9 mouse cellular contexts compared by ENCODE assay signal in the genomic region with DNA sequence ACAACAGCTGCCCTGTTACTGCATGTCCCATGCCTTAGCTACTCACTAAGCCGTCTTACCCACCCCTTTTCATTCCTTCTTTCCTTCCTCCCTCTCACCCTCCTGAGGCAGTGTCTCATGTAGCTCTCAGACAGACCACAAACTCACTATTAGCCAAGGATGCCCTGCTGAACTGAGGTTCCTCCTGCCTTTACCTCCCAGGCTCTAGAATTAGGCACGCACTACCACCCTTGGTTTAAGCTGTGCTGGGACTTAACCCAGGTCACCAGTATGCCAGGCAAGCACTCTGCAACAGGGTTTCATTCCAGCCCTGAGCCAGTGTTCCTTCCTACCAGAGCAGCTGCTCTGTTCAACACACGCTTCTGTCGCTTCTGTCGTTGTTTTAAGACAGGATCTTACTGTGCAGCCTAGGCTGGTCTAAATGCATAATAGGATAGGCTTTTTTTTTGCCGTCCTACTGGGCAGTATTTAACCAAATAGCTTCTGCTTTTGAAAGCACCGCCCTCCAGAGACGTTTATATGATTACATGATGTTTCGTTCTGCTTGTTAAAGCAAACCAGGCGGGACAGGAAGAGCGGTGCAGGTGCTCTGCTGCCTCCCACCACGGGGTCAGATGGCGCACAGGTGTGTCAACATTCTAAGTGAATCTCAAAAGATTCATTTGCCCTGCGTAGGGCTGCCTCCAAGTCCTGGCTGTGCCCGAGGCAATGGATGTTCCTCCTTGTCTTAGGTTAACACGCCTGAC. TPM values are rescaled to one million over a fixed set of nuclear protein-coding genes. Genes with fewer than 3 reads are reported as not detected.
DNase-seq lines count a peak whose midpoint lies in the region; ATAC-seq and TF ChIP-seq lines count a peak whose summit lies in the region.
"Had no signal": no experiment of that assay in that cellular context is flagged by ENCODE, and none has a peak within 500 bp of the region (broad histone marks: within the 10 kb centered on the region; RNA-seq: fewer than 3 reads in every experiment).

No protein-coding gene starts in this region.

- H3K27me3 ChIP-seq in heart, embryonic 15.5 days: no peaks in the 10 kb centered on the region
- H3K27me3 ChIP-seq in heart, embryonic 11.5 days (ENCODE audit: control insufficient read depth, insufficient read depth, low read length): no peaks in the 10 kb centered on the region
- no peaks in the 10 kb centered on the region for H3K27me3 ChIP-seq in limb, embryonic 14.5 days (ENCODE audit: control insufficient read depth, insufficient read depth, low read length)

- peak overlapping the region; percentile 0; the same call in 1 of the 2 replicates for H3K4me2 ChIP-seq in heart, embryonic 15.5 days
- no peak overlapping the region for H3K4me2 ChIP-seq in heart, embryonic 11.5 days
- no peak overlapping the region for H3K4me2 ChIP-seq in limb, embryonic 14.5 days (replicated peaks; ENCODE audit: low read depth, low read length, severe bottlenecking)

- no peak overlapping the region for H3K9ac ChIP-seq in heart, embryonic 15.5 days
- no peak overlapping the region for H3K9ac ChIP-seq in heart, embryonic 11.5 days (ENCODE audit: low read depth, low read length)
- no peak overlapping the region for H3K9ac ChIP-seq in limb, embryonic 14.5 days (ENCODE audit: low read depth, low read length, severe bottlenecking)

- ATAC-seq in heart, embryonic 15.5 days (replicated peaks; ENCODE audit: insufficient number of reproducible peaks, insufficient read depth, low FRiP score, low read depth): no peak
- ATAC-seq in heart, embryonic 11.5 days (replicated peaks; ENCODE audit: insufficient number of reproducible peaks, low FRiP score, low TSS enrichment): no peak; the same call in 1 of the 2 replicates
- ATAC-seq in limb, embryonic 14.5 days (ENCODE audit: low FRiP score, low read depth): no peak

- TF ChIP-seq POLR2A in limb, embryonic 14.5 days (IDR thresholded peaks at IDR 0.05; ENCODE audit: borderline replicate concordance, extremely low read depth, insufficient read depth, insufficient read length): no peak

- H3K4me1 ChIP-seq in heart, embryonic 15.5 days (replicated peaks): peaks cover 17% of the 10 kb centered on the region
- H3K4me1 ChIP-seq in heart, embryonic 11.5 days (ENCODE audit: control insufficient read depth, insufficient read depth, low read length): 0 out of 2 replicates have a peak, but pooled peaks cover 6% of the 10 kb centered on the region
- H3K4me1 ChIP-seq in limb, embryonic 14.5 days (ENCODE audit: control insufficient read depth, insufficient read depth, low read length): peaks cover 5% of the 10 kb centered on the region

- no peak overlapping the region for H3K4me3 ChIP-seq in heart, embryonic 15.5 days
- no peak overlapping the region for H3K4me3 ChIP-seq in heart, embryonic 11.5 days (ENCODE audit: low read depth, low read length)
- H3K4me3 ChIP-seq in limb, embryonic 14.5 days (replicated peaks; ENCODE audit: low read length): no peak overlapping the region
- H3K4me3 ChIP-seq: myocyte had no signal

- peak; percentile 26 for DNase-seq in retina, postnatal 1 day
- DNase-seq in retina, embryonic 14.5 days (ENCODE audit: low spot score): no peak
- DNase-seq in limb, embryonic 14.5 days (ENCODE audit: low spot score): peak; percentile 8
- peak; percentile 60 for DNase-seq in thymus, postnatal 4 days
- DNase-seq in right cerebral cortex, postnatal 25 days: no peak
- DNase-seq in frontal cortex, postnatal 10 days (ENCODE audit: low spot score in 2 of 2): no peak

- no peaks in the 10 kb centered on the region for H3K36me3 ChIP-seq in heart, embryonic 15.5 days
- no peaks in the 10 kb centered on the region for H3K36me3 ChIP-seq in heart, embryonic 11.5 days (ENCODE audit: control insufficient read depth, insufficient read depth, low read length)
- no peaks in the 10 kb centered on the region for H3K36me3 ChIP-seq in limb, embryonic 14.5 days (ENCODE audit: control insufficient read depth, insufficient read depth, low read length)

- peak overlapping the region; percentile 50 for H3K27ac ChIP-seq in heart, embryonic 15.5 days
- no peak overlapping the region for H3K27ac ChIP-seq in heart, embryonic 11.5 days (ENCODE audit: low read depth, low read length)
- H3K27ac ChIP-seq in limb, embryonic 14.5 days (replicated peaks; ENCODE audit: low read depth, low read length): no peak overlapping the region

- no peaks in the 10 kb centered on the region for H3K9me3 ChIP-seq in heart, embryonic 15.5 days (replicated peaks)
- H3K9me3 ChIP-seq in heart, embryonic 11.5 days (replicated peaks; ENCODE audit: control insufficient read depth, low read length): no peaks in the 10 kb centered on the region
- H3K9me3 ChIP-seq in limb, embryonic 14.5 days (ENCODE audit: control insufficient read depth, low read length): no peaks in the 10 kb centered on the region

- WGBS in heart, embryonic 15.5 days: 41% methylated on average over 16 of the region's 16 CpGs
- WGBS in heart, embryonic 11.5 days (ENCODE audit: insufficient replicate concordance): 48% methylated on average over 16 of the region's 16 CpGs
- WGBS in limb, embryonic 14.5 days: 24% methylated on average over 16 of the region's 16 CpGs

RNA-seq across cellular contexts. Expression of a gene that starts 29.6 kb away (rescaled TPM):
- 27.3 and 35.2 TPM in 2 replicates for polyA plus RNA-seq in heart, embryonic 15.5 days (2015; fragmentation: Nextera tagmentation; extraction: Ambion mirVana)
- polyA plus RNA-seq in heart, embryonic 11.5 days (2014; fragmentation: Nextera tagmentation; extraction: Ambion mirVana): 31.1 and 32.1 TPM in 2 replicates
- polyA plus RNA-seq in limb, embryonic 14.5 days (2012; rRNA removed): 13.8 and 18.1 TPM in 2 replicates
- 27.3 and 27.8 TPM in 2 replicates for polyA plus RNA-seq in limb, embryonic 14.5 days (2014; fragmentation: Nextera tagmentation; extraction: Ambion mirVana)

Comparison
In these comparisons a context has a peak if more than half of its experiments do, and no peak if none do; other contexts are left out.
1. DNase-seq: peak in retina, postnatal 1 day (single experiment), limb, embryonic 14.5 days (single experiment) and thymus, postnatal 4 days (single experiment); none in retina, embryonic 14.5 days (single experiment), right cerebral cortex, postnatal 25 days (single experiment) and frontal cortex, postnatal 10 days (0 of 2).